Mouse (Mus musculus): ENCODE results near the gene Tfe3. TPM values are rescaled to one million over a fixed set of nuclear protein-coding genes. Genes with fewer than 3 reads are reported as not detected.
"Not testable (repeated sequence)": the region's sequence is repeated elsewhere in the genome, so short reads cannot be mapped to it uniquely, and the experiment has no call there.

Tfe3 gene
- polyA plus RNA-seq (2017; shearing (Covaris generic)) = 10 to 100 TPM in 1 of 2 experiments, 1 to 10 TPM in 1; 8.5 to 14.4 TPM

- ATAC-seq = peak; percentile 94
Observed at GRCm38 (mm10) chrX:7762137-7762920, at the start of gene Tfe3. TSS of gene Tfe3 (plus strand) at chrX:7762560.

DNA sequence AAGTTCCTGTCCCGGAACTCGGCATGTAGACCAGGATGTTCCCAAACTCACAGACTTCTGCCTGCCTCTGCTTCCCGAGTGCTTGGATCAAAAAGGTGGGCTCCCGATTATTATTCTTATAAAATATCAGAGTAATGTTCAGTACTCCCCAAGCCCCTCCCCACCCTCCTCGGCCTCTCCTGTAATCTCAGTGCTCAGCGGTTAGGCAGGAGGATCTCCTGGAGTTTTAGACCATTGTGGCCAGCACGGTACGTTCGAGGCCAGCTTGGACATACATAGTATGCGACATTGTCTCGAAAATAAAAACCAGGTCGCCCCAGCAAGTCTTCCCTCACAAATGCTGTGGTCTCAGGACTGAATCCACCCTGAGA is 48.6 kb upstream of the Tfe3 start:
- ATAC-seq = peak; percentile 6

GRCm38 (mm10) chrX:7714135-7714899 is 48.0 kb upstream of the Tfe3 start, which contains the start of gene Wdr45:
TSS of gene Wdr45 (plus strand) at chrX:7714333.
- ATAC-seq = peak; percentile 95

DNA sequence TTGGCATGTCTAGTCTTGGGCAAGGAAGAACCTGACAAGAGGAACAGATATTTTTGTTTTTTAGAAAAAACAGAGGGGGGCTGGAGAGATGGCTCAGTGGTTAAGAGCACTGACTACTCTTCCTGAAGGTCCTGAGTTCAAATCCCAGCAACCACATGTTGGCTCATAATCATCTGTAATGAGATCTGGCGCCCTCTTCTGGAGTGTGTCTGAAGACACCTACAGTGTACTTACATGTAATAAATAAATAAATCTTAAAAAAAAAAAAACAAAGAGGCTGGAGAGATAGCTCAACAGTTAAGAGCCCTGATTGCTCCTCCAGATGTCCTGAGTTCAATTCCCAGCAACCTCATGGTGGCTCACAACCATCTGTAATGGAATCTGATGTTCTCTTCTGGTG is 46.3 kb upstream of the Tfe3 start:
- ATAC-seq = not testable (repeated sequence)

DNA sequence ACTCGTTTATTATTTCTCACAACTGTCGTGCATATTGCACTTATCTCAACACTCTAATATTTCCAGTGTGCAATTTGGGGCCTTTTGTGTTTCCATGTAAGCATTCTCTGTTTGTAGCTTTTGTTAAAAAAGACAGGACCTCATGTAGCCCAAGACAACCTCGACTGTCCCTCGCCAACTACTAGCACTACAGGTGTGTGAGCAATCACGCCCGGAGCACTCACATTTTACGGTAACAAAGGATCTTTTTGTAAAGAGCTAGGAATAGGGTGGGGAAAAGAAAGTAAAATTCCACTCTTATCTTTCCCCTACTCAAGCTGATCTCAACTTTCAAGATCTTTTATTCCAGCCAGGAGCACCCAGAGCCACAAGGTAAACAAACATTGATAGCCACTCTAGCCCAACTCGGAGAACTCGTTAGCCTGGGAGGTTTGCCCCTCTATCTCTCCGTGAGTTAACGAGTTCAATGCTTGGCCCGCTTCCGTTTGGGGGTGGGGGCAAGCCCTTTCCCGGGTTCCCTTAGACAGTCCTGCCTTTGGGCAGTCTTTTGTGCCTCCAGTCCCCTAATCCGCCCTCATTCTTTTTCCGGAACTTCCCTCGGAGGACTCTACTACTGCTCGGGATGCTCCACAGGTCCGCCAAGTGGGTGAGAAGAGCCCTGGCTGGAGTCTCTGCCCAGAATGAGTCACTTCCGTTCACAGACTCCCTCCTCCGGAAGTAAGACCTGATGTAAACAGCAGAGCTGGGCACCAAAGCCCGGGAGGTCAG is 40.7 kb upstream of the Tfe3 start, which contains the start of gene Gm45208:
Gene Gm45208, plus strand, starts transcription at position 732 of the 768 bp plus-strand sequence.
- ATAC-seq = peak; percentile 93

GRCm38 (mm10) chrX:7722282-7722611 is 40.1 kb upstream of the Tfe3 start:
- no peak for ATAC-seq

GRCm38 (mm10) chrX:7722691-7723090 is 39.7 kb upstream of the Tfe3 start:
- peak; percentile 28 for ATAC-seq

GRCm38 (mm10) chrX:7724135-7724534 is 38.2 kb upstream of the Tfe3 start:
- ATAC-seq = no peak

DNA sequence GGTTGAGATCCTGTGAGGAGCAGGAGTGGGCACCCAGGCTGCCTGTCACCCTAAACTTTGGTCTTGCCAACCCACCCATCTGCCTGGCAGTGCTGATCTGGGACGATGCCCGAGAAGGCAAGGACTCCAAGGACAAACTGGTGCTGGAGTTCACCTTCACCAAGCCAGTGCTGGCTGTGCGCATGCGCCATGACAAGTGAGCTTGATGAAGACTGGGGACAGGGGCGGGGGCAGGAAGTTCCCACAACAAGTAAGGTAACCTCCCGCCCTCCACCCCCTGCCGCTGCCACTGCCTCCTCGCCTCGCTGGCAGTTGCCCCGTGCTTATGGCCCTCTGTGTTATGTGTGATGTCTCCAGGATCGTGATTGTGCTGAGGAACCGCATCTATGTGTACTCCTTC is 36.5 kb upstream of the Tfe3 start:
- ATAC-seq = no peak

GRCm38 (mm10) chrX:7727176-7727575 is 35.2 kb upstream of the Tfe3 start:
- no peak for ATAC-seq

GRCm38 (mm10) chrX:7728215-7728921 is 34.0 kb upstream of the Tfe3 start, which contains the start of gene Praf2:
TSS of gene Praf2 (plus strand) at chrX:7728439.
- ATAC-seq = peak; percentile 97

- no peak for ATAC-seq
Observed at GRCm38 (mm10) chrX:7728922-7729265, 33.5 kb upstream of the Tfe3 start.

GRCm38 (mm10) chrX:7733571-7734156 is 28.7 kb upstream of the Tfe3 start:
- peak; percentile 93 for ATAC-seq

GRCm38 (mm10) chrX:7739336-7740081 is 22.9 kb upstream of the Tfe3 start:
- no peak for ATAC-seq

DNA sequence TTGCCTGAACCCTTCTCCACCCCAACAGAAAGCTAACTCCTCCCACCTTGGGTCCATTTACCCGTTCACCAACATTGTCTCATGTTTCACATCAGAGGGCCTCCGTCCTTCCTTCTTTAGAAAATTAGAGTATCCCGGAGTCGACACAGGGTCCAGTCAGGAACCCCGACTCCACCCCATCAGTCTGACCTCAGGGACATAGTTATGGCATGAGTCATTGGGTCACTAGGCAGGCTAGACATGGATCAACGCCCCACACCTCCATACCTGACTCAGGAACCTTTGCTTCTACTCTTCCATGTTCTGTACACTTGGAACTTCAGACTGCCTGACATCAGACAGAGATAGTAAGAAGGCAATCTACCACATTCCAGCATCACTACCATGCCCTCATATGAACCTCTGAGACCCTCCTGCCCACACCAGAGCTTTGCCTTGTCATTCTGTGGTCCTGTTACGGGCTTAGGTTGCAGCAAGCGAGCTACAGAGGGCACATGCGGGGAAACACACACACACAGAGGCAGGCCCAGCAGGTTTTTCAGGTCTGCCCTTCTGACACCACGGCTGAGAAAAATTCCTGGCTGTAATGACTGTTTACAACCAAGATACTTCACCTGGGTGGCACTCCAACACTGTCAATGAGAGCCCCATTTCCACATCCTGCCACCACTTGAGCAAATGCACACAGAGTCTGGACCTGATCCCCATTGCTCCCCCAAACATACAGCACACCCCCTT is 22.1 kb upstream of the Tfe3 start:
- no peak for ATAC-seq

- no peak for ATAC-seq
Observed at GRCm38 (mm10) chrX:7741103-7741502, 21.3 kb upstream of the Tfe3 start.

DNA sequence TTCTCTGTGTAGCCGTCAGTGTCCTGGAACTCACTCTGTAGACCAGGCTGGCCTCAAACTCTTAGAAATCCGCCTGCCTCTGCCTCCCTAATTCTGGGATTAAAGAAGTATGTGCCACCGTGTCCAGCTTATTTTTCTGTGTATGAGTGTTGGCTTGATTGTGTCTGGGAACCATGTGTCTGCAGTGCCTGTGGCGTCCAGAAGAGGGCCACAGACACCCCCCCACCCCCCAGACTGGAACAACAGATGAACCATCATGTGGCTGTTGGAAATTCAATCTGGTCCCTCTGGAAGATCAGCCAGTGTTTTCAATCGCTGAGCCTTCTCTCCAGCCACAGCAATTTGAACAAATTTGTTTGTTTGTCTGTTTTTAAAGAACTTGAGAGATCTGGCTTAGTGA is 18.9 kb upstream of the Tfe3 start:
- no peak for ATAC-seq

DNA sequence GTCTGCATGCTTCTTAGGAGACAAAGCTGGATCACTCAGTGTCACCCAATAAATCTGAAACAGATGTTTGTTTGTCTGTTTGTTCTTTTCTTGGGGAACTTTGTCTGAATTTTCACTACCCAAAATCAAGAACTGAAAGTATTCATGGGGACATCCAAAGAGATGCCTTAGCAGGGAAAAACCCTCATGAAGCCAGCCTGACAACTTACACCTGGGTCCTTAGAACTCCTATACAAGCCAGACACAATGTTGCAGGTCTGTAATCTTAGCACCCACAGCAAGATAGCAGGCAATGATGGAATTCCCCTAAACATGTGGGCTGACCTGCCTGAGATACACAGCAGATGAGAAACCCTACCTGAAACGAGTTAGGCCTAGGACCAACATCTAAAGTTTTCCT is 17.4 kb upstream of the Tfe3 start:
- no peak for ATAC-seq

GRCm38 (mm10) chrX:7745429-7745828 is 16.9 kb upstream of the Tfe3 start:
- no peak for ATAC-seq

- ATAC-seq = no peak
Observed at GRCm38 (mm10) chrX:7750432-7751116, 11.8 kb upstream of the Tfe3 start, which contains the start of gene Ccdc120. TSS of gene Ccdc120 (minus strand) at chrX:7750905.
